Mouse (Mus musculus) intestine, postnatal 0 days (tissue): ENCODE measurements at regions not wholly inside any gene's neighbourhood (a gene's known extent, or its start where the extent isn't known, plus 50 kb on each side); places are given as distances from the start of the nearest gene placed in this dataset.

Source experiments
- ATAC-seq: fragments of 200-750 bp; cut with Nextera tagmentation; 2 replicates; pipeline ENCODE4 v1.8.0; 2017; ENCODE audit warnings: mild to moderate bottlenecking, moderate TSS enrichment, moderate library complexity
- H3K27ac ChIP-seq: fragments of 300-500 bp; sonication (generic); 2 replicates; pipeline ENCODE4 v1.5.1; 2014; ENCODE audit warnings: mild to moderate bottlenecking, low read depth, low read length, moderate library complexity
- H3K27me3 ChIP-seq: fragments of 300-500 bp; sonication (generic); replicated peaks from 2 replicates; pipeline ENCODE4 v1.6.1; 2014; ENCODE audit warnings: low read length, mixed read lengths; ENCODE audit not compliant: control insufficient read depth, insufficient read depth
- H3K36me3 ChIP-seq: fragments of 300-500 bp; sonication (generic); 2 replicates; pipeline ENCODE4 v1.6.1; 2014; ENCODE audit warnings: mild to moderate bottlenecking, moderate library complexity; ENCODE audit not compliant: control insufficient read depth, insufficient read depth
- H3K4me1 ChIP-seq: fragments of 300-500 bp; sonication (generic); replicated peaks from 2 replicates; pipeline ENCODE4 v1.6.1; 2014; ENCODE audit warnings: antibody characterized with exemption, low read length, mixed read lengths; ENCODE audit not compliant: control insufficient read depth, insufficient read depth
- H3K4me2 ChIP-seq: fragments of 300-500 bp; sonication (generic); replicated peaks from 2 replicates; pipeline ENCODE4 v1.6.1; 2014; ENCODE audit warnings: low read depth, mild to moderate bottlenecking, moderate library complexity
- H3K4me3 ChIP-seq: fragments of 300-500 bp; sonication (generic); 2 replicates; pipeline ENCODE4 v1.5.1; 2014; ENCODE audit warnings: low read depth, low read length
- H3K9ac ChIP-seq: fragments of 300-500 bp; sonication (generic); 2 replicates; pipeline ENCODE4 v1.6.1; 2014; ENCODE audit warnings: mild to moderate bottlenecking, low read depth, low read length
- H3K9me3 ChIP-seq: fragments of 300-500 bp; sonication (generic); 2 replicates; pipeline ENCODE4 v1.6.1; 2016; ENCODE audit warnings: mixed run types; ENCODE audit not compliant: control insufficient read depth
- CTCF ChIP-seq: sonication (generic); IDR thresholded peaks from 2 replicates; pipeline ENCODE4 v1.5.1; 2016; ENCODE audit warnings: low read depth, mild to moderate bottlenecking, control low read depth, antibody characterized with exemption, moderate library complexity
- WGBS: fragments of 180-500 bp; shearing (Covaris S2); extraction: QIAGEN DNeasy Blood & Tissue Kit; methylation state at CpG from one replicate; pipeline ENCODE4 v1.1.7; 2014; 5-methylcytosine and 5-hydroxymethylcytosine counted together

GRCm38 (mm10) chr10:45916928-45917327, 339.3 kb downstream of the Hace1 start:
- no peaks in the 10 kb centered on the region for H3K9me3 ChIP-seq
- 19% methylated on average over 3 of the region's 3 CpGs for WGBS
- H3K4me3 ChIP-seq: no peak overlapping the region
- H3K27me3 ChIP-seq: no peaks in the 10 kb centered on the region
- no peaks in the 10 kb centered on the region for H3K4me1 ChIP-seq
- no peak for ATAC-seq
- H3K4me2 ChIP-seq: no peak overlapping the region
- TF ChIP-seq CTCF: peak; percentile 74
- no peaks in the 10 kb centered on the region for H3K36me3 ChIP-seq
- no peak overlapping the region for H3K9ac ChIP-seq
- no peak overlapping the region for H3K27ac ChIP-seq

GRCm38 (mm10) chr10:45925746-45926145, 348.1 kb downstream of the Hace1 start:
- Histone ChIP-seq H3K27ac (no peak overlapping the region), H3K36me3 (no peaks in the 10 kb centered on the region), H3K4me2 (no peak overlapping the region), H3K27me3 (no peaks in the 10 kb centered on the region), H3K4me3 (no peak overlapping the region), H3K9ac (no peak overlapping the region), H3K9me3 (no peaks in the 10 kb centered on the region), H3K4me1 (no peaks in the 10 kb centered on the region)
- ATAC-seq: no peak
- WGBS: 64% methylated on average over 1 of the region's 1 CpGs
- no peak for TF ChIP-seq CTCF

GRCm38 (mm10) chr10:45933631-45934310, 356.1 kb downstream of the Hace1 start:
- H3K27me3 ChIP-seq: no peaks in the 10 kb centered on the region
- no peak for ATAC-seq
- H3K36me3 ChIP-seq: no peaks in the 10 kb centered on the region
- H3K27ac ChIP-seq: no peak overlapping the region
- WGBS: 93% methylated on average over 4 of the region's 4 CpGs
- no peak for TF ChIP-seq CTCF
- no peak overlapping the region for H3K9ac ChIP-seq
- no peaks in the 10 kb centered on the region for H3K4me1 ChIP-seq
- no peaks in the 10 kb centered on the region for H3K9me3 ChIP-seq
- no peak overlapping the region for H3K4me2 ChIP-seq
- H3K4me3 ChIP-seq: no peak overlapping the region

- H3K9me3 ChIP-seq: no peaks in the 10 kb centered on the region
- TF ChIP-seq CTCF: no peak
- H3K4me3 ChIP-seq: no peak overlapping the region
- no peak overlapping the region for H3K27ac ChIP-seq
- H3K36me3 ChIP-seq: no peaks in the 10 kb centered on the region
- H3K4me2 ChIP-seq: no peak overlapping the region
- H3K4me1 ChIP-seq: no peaks in the 10 kb centered on the region
- H3K9ac ChIP-seq: no peak overlapping the region
- no peaks in the 10 kb centered on the region for H3K27me3 ChIP-seq
- no peak for ATAC-seq
Observed at GRCm38 (mm10) chr10:45957686-45958085, 380.1 kb downstream of the Hace1 start.

DNA sequence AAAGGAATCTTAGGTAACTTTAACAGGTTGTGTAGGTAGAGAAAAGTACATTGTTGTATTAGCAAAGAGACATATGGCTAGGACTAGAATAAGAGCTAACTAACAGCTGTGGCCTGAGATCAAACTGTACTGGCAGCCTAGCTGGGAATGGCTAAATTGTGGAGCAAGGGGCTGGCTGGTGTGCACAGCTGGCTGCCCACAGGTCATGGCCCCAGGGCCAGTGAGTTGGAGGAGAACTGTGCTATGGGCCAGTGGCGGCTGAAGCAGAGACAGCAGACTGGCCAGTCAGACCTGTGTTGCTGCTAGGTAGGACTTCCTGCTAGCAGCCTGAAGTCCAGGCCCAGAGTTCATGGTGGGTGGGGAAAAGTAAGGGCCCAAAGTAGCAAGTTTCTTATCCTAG, 394.6 kb downstream of the Hace1 start:
- no peak overlapping the region for H3K9ac ChIP-seq
- no peak overlapping the region for H3K27ac ChIP-seq
- no peak overlapping the region for H3K4me2 ChIP-seq
- no peaks in the 10 kb centered on the region for H3K36me3 ChIP-seq
- ATAC-seq: no peak
- no peaks in the 10 kb centered on the region for H3K4me1 ChIP-seq
- 78% methylated on average over 1 of the region's 1 CpGs for WGBS
- H3K27me3 ChIP-seq: no peaks in the 10 kb centered on the region
- no peak for TF ChIP-seq CTCF
- H3K4me3 ChIP-seq: no peak overlapping the region
- H3K9me3 ChIP-seq: no peaks in the 10 kb centered on the region

DNA sequence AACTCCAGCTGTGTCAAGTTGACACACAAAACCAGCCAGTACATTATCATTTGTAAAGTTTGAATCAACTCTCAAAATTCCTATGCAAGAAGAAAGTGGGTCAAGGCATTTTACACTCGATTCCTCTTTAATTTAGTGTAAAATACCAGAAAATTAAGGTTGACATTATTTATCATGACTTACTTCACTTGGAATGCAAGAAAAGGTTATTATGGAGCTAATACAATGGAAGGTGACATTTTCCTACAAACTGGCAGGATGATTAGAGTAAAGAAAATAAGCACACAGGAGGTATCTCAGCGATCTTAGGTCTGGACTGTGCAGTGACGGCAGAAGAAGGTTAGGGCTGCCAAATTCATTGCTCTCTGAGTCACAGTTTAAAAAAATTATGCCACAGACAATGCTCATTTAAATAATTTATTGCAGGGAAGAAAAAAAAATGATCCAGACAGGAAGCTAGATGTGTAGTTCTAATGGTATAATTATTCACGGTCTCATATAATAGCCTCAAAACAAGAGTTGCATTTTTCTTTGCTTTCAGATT, 405.2 kb downstream of the Hace1 start:
- no peak for TF ChIP-seq CTCF
- no peak for ATAC-seq
- no peak overlapping the region for H3K9ac ChIP-seq
- H3K27ac ChIP-seq: no peak overlapping the region
- 79% methylated on average over 4 of the region's 4 CpGs for WGBS
- no peak overlapping the region for H3K4me3 ChIP-seq
- no peaks in the 10 kb centered on the region for H3K27me3 ChIP-seq
- H3K9me3 ChIP-seq: no peaks in the 10 kb centered on the region
- no peaks in the 10 kb centered on the region for H3K36me3 ChIP-seq
- no peak overlapping the region for H3K4me2 ChIP-seq
- no peaks in the 10 kb centered on the region for H3K4me1 ChIP-seq
